Mouse (Mus musculus): ENCODE results near the gene Grk1. TPM values are rescaled to one million over a fixed set of nuclear protein-coding genes. Genes with fewer than 3 reads are reported as not detected.

Gene Grk1
- total and polyA plus RNA-seq, 3 experiments: under 0.01 to 0.03 TPM; not detected in 1

- Histone ChIP-seq H3K4me3 (ENCODE audit: control insufficient read depth in 1 of 2, insufficient read depth in 1 of 2, low read depth in 2 of 2, low read length in 2 of 2) (no peak overlapping the region), H3K27ac (ENCODE audit: control insufficient read depth, low read depth, low read length) (no peak overlapping the region), H3K9ac (ENCODE audit: control insufficient read depth, low read depth, low read length, poor library complexity, severe bottlenecking) (no peak overlapping the region), H3K27me3 (ENCODE audit: control insufficient read depth in 1 of 2, insufficient read depth in 2 of 2, low read length in 2 of 2) (no peaks in the 10 kb centered on the region), H3K36me3 (ENCODE audit: control insufficient read depth in 1 of 2, insufficient read depth in 2 of 2, low read length in 2 of 2) (peaks cover 0 to 4% of the 10 kb centered on the region in 2 experiments; a peak in 1 of 4 replicates), H3K9me3 (replicated peaks; ENCODE audit: insufficient read depth, low read length) (no peaks in the 10 kb centered on the region), H3K79me2 (ENCODE audit: control insufficient read depth, insufficient read depth, low read length, poor library complexity) (no peaks in the 10 kb centered on the region), H3K4me1 (ENCODE audit: control insufficient read depth in 1 of 2, insufficient read depth in 2 of 2, low read length in 2 of 2) (no peaks in the 10 kb centered on the region)
- DNase-seq (ENCODE audit: low read depth, low spot score): no peak
- no peak for TF ChIP-seq MYC (IDR thresholded peaks at IDR 0.05; ENCODE audit: low read depth, low read length)
- no peak for TF ChIP-seq MAX (IDR thresholded peaks at IDR 0.05; ENCODE audit: low read length)
- no peak for TF ChIP-seq CHD2 (IDR thresholded peaks at IDR 0.05; ENCODE audit: low read length)
- TF ChIP-seq NRF1 (IDR thresholded peaks at IDR 0.05; ENCODE audit: insufficient read depth, low read depth, low read length, poor library complexity, severe bottlenecking): no peak
- TF ChIP-seq CTCF (IDR thresholded peaks at IDR 0.05 in 2 of 3, conservative IDR thresholded peaks at IDR 0.05 in 1 of 3; ENCODE audit: control insufficient read depth in 1 of 3, insufficient read depth in 1 of 3, low read depth in 2 of 3, low read length in 3 of 3, poor library complexity in 1 of 3, severe bottlenecking in 1 of 3): no peak
- TF ChIP-seq NELFE (IDR thresholded peaks at IDR 0.05; ENCODE audit: low read depth, low read length): no peak
- no peak for TF ChIP-seq TCF12 (IDR thresholded peaks at IDR 0.05; ENCODE audit: low read depth, low read length)
- TF ChIP-seq KAT2A (conservative IDR thresholded peaks at IDR 0.05; ENCODE audit: low read depth, low read length): no peak
- TF ChIP-seq TAL1 (IDR thresholded peaks at IDR 0.05; ENCODE audit: low read length): no peak
- TF ChIP-seq E2F4 (IDR thresholded peaks at IDR 0.05; ENCODE audit: borderline replicate concordance, low read depth, low read length): no peak
These were observed 23.3 kb upstream of the Grk1 start for GRCm38 (mm10) chr8:13381630-13382029.

GRCm38 (mm10) chr8:13382536-13382935, 22.3 kb upstream of the Grk1 start:
- no peak for TF ChIP-seq USF2 (IDR thresholded peaks at IDR 0.05; ENCODE audit: borderline replicate concordance in 1 of 2, insufficient read depth in 1 of 2, low read depth in 1 of 2, low read length in 2 of 2)
- no peak for TF ChIP-seq NELFE (IDR thresholded peaks at IDR 0.05; ENCODE audit: low read depth, low read length)
- TF ChIP-seq NRF1 (IDR thresholded peaks at IDR 0.05; ENCODE audit: insufficient read depth, low read depth, low read length, poor library complexity, severe bottlenecking): no peak
- no peak for TF ChIP-seq MYB (IDR thresholded peaks at IDR 0.05; ENCODE audit: low read depth, low read length)
- TF ChIP-seq ZC3H11A (IDR thresholded peaks at IDR 0.05; ENCODE audit: low read depth, low read length): no peak
- no peak for TF ChIP-seq RCOR1 (IDR thresholded peaks at IDR 0.05; ENCODE audit: low read depth, low read length)
- H3K4me3 ChIP-seq (ENCODE audit: control insufficient read depth in 1 of 2, insufficient read depth in 1 of 2, low read depth in 2 of 2, low read length in 2 of 2): no peak overlapping the region
- no peak overlapping the region for H3K9ac ChIP-seq (ENCODE audit: control insufficient read depth, low read depth, low read length, poor library complexity, severe bottlenecking)
- H3K36me3 ChIP-seq (ENCODE audit: control insufficient read depth in 1 of 2, insufficient read depth in 2 of 2, low read length in 2 of 2): peaks cover 0 to 4% of the 10 kb centered on the region in 2 experiments; a peak in 1 of 4 replicates
- H3K9me3 ChIP-seq (replicated peaks; ENCODE audit: insufficient read depth, low read length): no peaks in the 10 kb centered on the region
- no peaks in the 10 kb centered on the region for H3K27me3 ChIP-seq (ENCODE audit: control insufficient read depth in 1 of 2, insufficient read depth in 2 of 2, low read length in 2 of 2)
- no peak for DNase-seq (ENCODE audit: low read depth, low spot score)
- H3K4me1 ChIP-seq (ENCODE audit: control insufficient read depth in 1 of 2, insufficient read depth in 2 of 2, low read length in 2 of 2): no peaks in the 10 kb centered on the region
- no peak overlapping the region for H3K27ac ChIP-seq (ENCODE audit: control insufficient read depth, low read depth, low read length)
- no peaks in the 10 kb centered on the region for H3K79me2 ChIP-seq (ENCODE audit: control insufficient read depth, insufficient read depth, low read length, poor library complexity)

GRCm38 (mm10) chr8:13382999-13383398, 21.9 kb upstream of the Grk1 start:
- no peak overlapping the region for H3K4me3 ChIP-seq (ENCODE audit: control insufficient read depth in 1 of 2, insufficient read depth in 1 of 2, low read depth in 2 of 2, low read length in 2 of 2)
- H3K4me1 ChIP-seq (ENCODE audit: control insufficient read depth in 1 of 2, insufficient read depth in 2 of 2, low read length in 2 of 2): no peaks in the 10 kb centered on the region
- no peak overlapping the region for H3K9ac ChIP-seq (ENCODE audit: control insufficient read depth, low read depth, low read length, poor library complexity, severe bottlenecking)
- TF ChIP-seq POLR2A (IDR thresholded peaks at IDR 0.05; ENCODE audit: control insufficient read depth in 1 of 2, insufficient read depth in 1 of 2, low read depth in 1 of 2, low read length in 2 of 2, poor library complexity in 1 of 2) (no peak), TAL1 (IDR thresholded peaks at IDR 0.05; ENCODE audit: low read length) (no peak), NELFE (IDR thresholded peaks at IDR 0.05; ENCODE audit: low read depth, low read length) (no peak), ETS1 (IDR thresholded peaks at IDR 0.05; ENCODE audit: low read depth, low read length) (no peak), ZKSCAN1 (IDR thresholded peaks at IDR 0.05; ENCODE audit: low read depth, low read length) (no peak), CTCF (IDR thresholded peaks at IDR 0.05 in 2 of 3, conservative IDR thresholded peaks at IDR 0.05 in 1 of 3; ENCODE audit: control insufficient read depth in 1 of 3, insufficient read depth in 1 of 3, low read depth in 2 of 3, low read length in 3 of 3, poor library complexity in 1 of 3, severe bottlenecking in 1 of 3) (no peak), POLR2AphosphoS5 (IDR thresholded peaks at IDR 0.05; ENCODE audit: borderline replicate concordance, low read depth, low read length) (no peak), CHD2 (IDR thresholded peaks at IDR 0.05; ENCODE audit: low read length) (no peak), POLR2AphosphoS2 (IDR thresholded peaks at IDR 0.05; ENCODE audit: low read length) (no peak), MYC (IDR thresholded peaks at IDR 0.05; ENCODE audit: low read depth, low read length) (no peak), USF2 (IDR thresholded peaks at IDR 0.05; ENCODE audit: borderline replicate concordance in 1 of 2, insufficient read depth in 1 of 2, low read depth in 1 of 2, low read length in 2 of 2) (no peak), USF1 (IDR thresholded peaks at IDR 0.05; ENCODE audit: low read depth, low read length) (no peak), E2F4 (IDR thresholded peaks at IDR 0.05; ENCODE audit: borderline replicate concordance, low read depth, low read length) (no peak), MXI1 (IDR thresholded peaks at IDR 0.05; ENCODE audit: low read depth, low read length) (no peak)
- DNase-seq (ENCODE audit: low read depth, low spot score): no peak
- H3K36me3 ChIP-seq (ENCODE audit: control insufficient read depth in 1 of 2, insufficient read depth in 2 of 2, low read length in 2 of 2): peaks cover 0 to 4% of the 10 kb centered on the region in 2 experiments; a peak in 1 of 4 replicates
- no peaks in the 10 kb centered on the region for H3K27me3 ChIP-seq (ENCODE audit: control insufficient read depth in 1 of 2, insufficient read depth in 2 of 2, low read length in 2 of 2)
- H3K9me3 ChIP-seq (replicated peaks; ENCODE audit: insufficient read depth, low read length): no peaks in the 10 kb centered on the region
- no peaks in the 10 kb centered on the region for H3K79me2 ChIP-seq (ENCODE audit: control insufficient read depth, insufficient read depth, low read length, poor library complexity)
- no peak overlapping the region for H3K27ac ChIP-seq (ENCODE audit: control insufficient read depth, low read depth, low read length)
